Mouse (Mus musculus) midbrain, embryonic 14.5 days (tissue): Measurements from ENCODE around the gene Agap3. TPM values are rescaled to one million over a fixed set of nuclear protein-coding genes. Genes with fewer than 3 reads are reported as not detected.

Source experiments
- ATAC-seq: fragments of 200-750 bp; cut with Nextera tagmentation; 2 replicates; pipeline ENCODE4 v1.8.0; 2017; ENCODE audit warnings: moderate number of reproducible peaks, moderate library complexity; ENCODE audit not compliant: low FRiP score, low TSS enrichment
- DNase-seq: peaks from one replicate; pipeline ENCODE4 v3.0.0-alpha.2; 2015
- H3K27ac ChIP-seq: fragments of 300-500 bp; sonication (generic); replicated peaks from 2 replicates; pipeline ENCODE4 v1.5.1; 2014; ENCODE audit warnings: mild to moderate bottlenecking, low read depth, low read length, moderate library complexity
- H3K27me3 ChIP-seq: fragments of 300-500 bp; sonication (generic); 2 replicates; pipeline ENCODE4 v1.6.1; 2014; ENCODE audit warnings: low read length, control low read depth, mixed read lengths; ENCODE audit not compliant: control insufficient read depth, insufficient read depth
- H3K36me3 ChIP-seq: fragments of 300-500 bp; sonication (generic); 2 replicates; pipeline ENCODE4 v1.6.1; 2014; ENCODE audit warnings: low read length, control low read depth; ENCODE audit not compliant: control insufficient read depth, insufficient read depth
- H3K4me1 ChIP-seq: fragments of 300-500 bp; sonication (generic); 2 replicates; pipeline ENCODE4 v1.6.1; 2014; ENCODE audit warnings: mild to moderate bottlenecking, antibody characterized with exemption, low read length, control low read depth; ENCODE audit not compliant: control insufficient read depth, insufficient read depth
- H3K4me2 ChIP-seq: fragments of 300-500 bp; sonication (generic); 2 replicates; pipeline ENCODE4 v1.6.1; 2014; ENCODE audit warnings: mild to moderate bottlenecking, low read length, moderate library complexity
- H3K4me3 ChIP-seq: fragments of 300-500 bp; sonication (generic); replicated peaks from 2 replicates; pipeline ENCODE4 v1.5.1; 2014; ENCODE audit warnings: low read depth, low read length
- H3K9ac ChIP-seq: fragments of 300-500 bp; sonication (generic); replicated peaks from 2 replicates; pipeline ENCODE4 v1.6.1; 2014; ENCODE audit warnings: mild to moderate bottlenecking, low read length, moderate library complexity
- H3K9me3 ChIP-seq: fragments of 300-500 bp; sonication (generic); 2 replicates; pipeline ENCODE4 v1.6.1; 2016; ENCODE audit warnings: low read length, control low read depth, mixed read lengths; ENCODE audit not compliant: control insufficient read depth
- WGBS: fragments of 180-500 bp; shearing (Covaris S2); extraction: QIAGEN DNeasy Blood & Tissue Kit; methylation state at CpG from one replicate; pipeline ENCODE4 v1.1.7; 2014; 5-methylcytosine and 5-hydroxymethylcytosine counted together
- polyA plus RNA-seq: library from polyadenylated mRNA; unstranded; fragments of >200 nt; fragmentation: Nextera tagmentation; extraction: Ambion mirVana; gene quantifications from 2 replicates; pipeline ENCODE4 v1.2.1, GENCODE M21; 2014

The Agap3 gene
- polyA plus RNA-seq, 1 experiment from 2014 or later: 65.1 TPM

DNA sequence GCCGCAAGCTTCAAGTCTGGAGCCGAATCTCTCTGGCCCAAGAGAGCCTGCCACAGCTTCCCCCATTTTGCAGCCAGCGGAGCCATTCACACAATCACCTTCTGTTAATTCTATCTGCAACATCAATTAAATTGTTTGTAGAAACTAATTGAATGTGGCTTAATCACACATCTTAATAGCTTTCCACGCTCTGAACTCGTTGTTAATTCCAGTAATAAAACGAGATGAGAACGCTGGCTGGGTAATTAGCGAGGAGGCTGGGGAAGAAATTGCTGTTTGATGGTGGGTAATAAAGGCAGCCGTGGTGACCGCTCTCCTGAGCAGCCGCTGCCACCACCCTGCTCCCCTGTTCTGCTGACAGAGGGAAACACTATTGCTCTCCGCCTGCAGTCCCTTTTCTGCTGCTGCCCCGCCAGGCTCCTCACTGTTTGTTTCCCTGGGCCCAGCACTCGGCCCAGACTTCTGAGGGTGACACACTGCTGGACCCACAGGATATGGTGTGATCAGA lies 38.5 kb downstream of the Agap3 start:
- Histone ChIP-seq H3K4me2 (no peak overlapping the region), H3K27me3 (no peaks in the 10 kb centered on the region), H3K4me1 (0 out of 2 replicates have a peak, but pooled peaks cover 9% of the 10 kb centered on the region), H3K36me3 (peaks cover 76% of the 10 kb centered on the region), H3K9me3 (no peaks in the 10 kb centered on the region), H3K9ac (no peak overlapping the region), H3K27ac (no peak overlapping the region), H3K4me3 (no peak overlapping the region)
- DNase-seq (no peak), ATAC-seq (no peak)
- 78% methylated on average over 14 of the region's 14 CpGs for WGBS

DNA sequence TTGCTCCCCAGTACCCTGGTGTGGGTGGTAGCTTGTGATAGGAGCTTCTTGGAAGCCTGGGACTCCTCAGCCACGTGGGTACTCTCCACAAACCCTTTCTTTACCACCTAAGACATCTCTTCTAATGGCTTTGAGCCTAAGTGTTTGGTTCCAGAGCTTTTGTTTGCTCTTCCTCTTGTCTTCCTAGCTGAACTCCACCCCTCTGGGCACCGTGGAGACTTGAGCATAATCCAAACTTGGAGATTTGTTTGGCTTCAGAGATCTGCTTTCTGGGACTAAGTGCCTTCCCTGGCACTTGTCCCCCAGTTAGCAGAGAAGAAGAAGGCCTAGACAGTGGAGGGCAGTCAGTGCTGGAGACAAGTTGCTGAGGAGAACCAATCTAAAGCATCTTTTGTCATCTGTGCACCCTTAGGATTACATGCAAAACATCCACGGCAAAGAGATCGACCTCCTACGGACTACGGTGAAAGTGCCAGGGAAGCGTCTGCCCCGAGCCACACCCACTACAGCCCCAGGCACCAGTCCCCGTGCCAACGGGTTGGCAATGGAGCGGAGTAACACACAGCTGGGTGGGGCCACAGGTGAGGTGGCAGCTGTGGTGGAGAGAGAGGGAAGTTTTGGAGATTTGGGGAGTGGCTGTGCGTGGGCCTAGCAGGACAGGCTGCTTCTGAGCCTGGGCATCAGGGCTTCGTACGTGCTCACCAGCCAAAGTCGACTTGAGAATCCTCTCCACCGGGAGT lies 40.7 kb downstream of the Agap3 start:
- Histone ChIP-seq H3K36me3 (peaks cover 88% of the 10 kb centered on the region), H3K9ac (no peak overlapping the region), H3K4me1 (peaks cover 6% of the 10 kb centered on the region; the same call in 1 of the 2 replicates), H3K9me3 (no peaks in the 10 kb centered on the region), H3K27me3 (no peaks in the 10 kb centered on the region), H3K27ac (no peak overlapping the region), H3K4me2 (no peak overlapping the region), H3K4me3 (no peak overlapping the region)
- no peak for DNase-seq
- 91% methylated on average over 16 of the region's 16 CpGs for WGBS
- ATAC-seq: no peak

DNA sequence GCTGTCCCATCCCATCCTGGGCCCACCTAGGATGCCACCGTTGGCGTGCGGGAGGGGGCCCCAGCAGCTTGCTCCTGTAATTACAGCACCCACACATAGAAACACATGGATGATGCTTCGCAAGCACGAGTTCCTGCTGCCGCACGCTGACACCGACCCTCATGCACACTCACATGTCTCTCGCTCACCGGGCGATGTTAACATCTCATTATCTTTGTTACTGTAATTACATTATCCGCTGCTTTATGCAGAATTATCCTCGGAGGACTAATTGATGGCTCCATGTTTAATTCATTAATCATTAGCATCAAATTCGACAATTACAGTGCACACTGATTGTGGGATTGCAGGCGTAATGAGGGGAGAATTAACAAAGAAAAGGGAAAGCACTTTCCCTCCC lies 43.0 kb downstream of the Agap3 start:
- no peak overlapping the region for H3K9ac ChIP-seq
- no peak overlapping the region for H3K4me2 ChIP-seq
- no peaks in the 10 kb centered on the region for H3K9me3 ChIP-seq
- ATAC-seq: peak; percentile 36; the same call in 1 of the 2 replicates
- WGBS: 59% methylated on average over 15 of the region's 15 CpGs
- peaks cover 6% of the 10 kb centered on the region; the same call in 1 of the 2 replicates for H3K4me1 ChIP-seq
- DNase-seq: peak; percentile 66
- no peaks in the 10 kb centered on the region for H3K27me3 ChIP-seq
- H3K27ac ChIP-seq: peak overlapping the region; percentile 38; the same call in 1 of the 2 replicates
- H3K36me3 ChIP-seq: peaks cover 88% of the 10 kb centered on the region
- no peak overlapping the region for H3K4me3 ChIP-seq

DNA sequence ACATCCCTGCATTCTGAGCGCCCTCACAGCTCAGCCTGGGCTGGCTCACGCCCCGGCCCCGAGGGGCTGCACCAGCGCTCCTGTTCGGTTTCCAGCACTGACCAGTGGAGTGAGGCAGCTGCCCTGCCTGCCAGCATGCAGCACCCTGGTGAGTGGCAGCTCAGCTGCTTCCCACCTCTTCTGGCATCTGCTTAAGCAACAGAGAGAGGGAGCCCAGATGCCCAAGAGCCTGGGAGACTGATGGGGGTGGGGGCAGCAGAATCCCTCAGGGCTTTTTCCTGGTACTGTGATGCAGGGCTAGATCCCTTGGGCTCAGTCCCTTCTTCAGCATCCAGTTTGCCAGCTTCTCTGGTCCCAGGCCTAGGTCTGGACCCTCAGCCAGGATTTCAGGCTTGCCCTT lies 44.8 kb downstream of the Agap3 start:
- peaks cover 89% of the 10 kb centered on the region for H3K36me3 ChIP-seq
- no peak overlapping the region for H3K4me3 ChIP-seq
- ATAC-seq (no peak), DNase-seq (no peak)
- 58% methylated on average over 6 of the region's 6 CpGs for WGBS
- H3K27ac ChIP-seq: 0 out of 2 replicates have a peak overlapping the region, but pooled peaks have one; percentile 37
- no peak overlapping the region for H3K9ac ChIP-seq
- H3K4me1 ChIP-seq: peaks cover 6% of the 10 kb centered on the region; the same call in 1 of the 2 replicates
- no peaks in the 10 kb centered on the region for H3K27me3 ChIP-seq
- H3K9me3 ChIP-seq: no peaks in the 10 kb centered on the region
- H3K4me2 ChIP-seq: no peak overlapping the region

DNA sequence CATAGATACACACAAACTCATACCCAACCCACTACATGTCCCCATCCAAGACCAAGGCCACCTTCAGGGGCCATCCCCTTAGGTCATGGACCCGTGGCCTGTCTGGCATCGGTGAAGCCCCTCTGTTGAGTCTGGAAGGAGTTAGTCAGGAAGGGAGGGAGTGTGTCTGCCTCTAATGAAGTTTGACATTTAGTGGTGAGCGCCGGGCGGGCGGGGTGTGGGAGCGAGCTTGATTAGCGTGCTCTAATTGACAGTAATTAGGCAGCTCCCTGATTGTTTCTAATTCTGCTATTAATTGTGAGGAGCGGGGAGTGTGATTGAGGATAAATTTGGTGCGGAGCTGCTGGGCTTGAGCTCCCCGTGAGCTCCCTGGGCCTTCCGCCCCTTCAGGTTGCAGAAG lies 45.5 kb downstream of the Agap3 start:
- no peaks in the 10 kb centered on the region for H3K9me3 ChIP-seq
- H3K27me3 ChIP-seq: no peaks in the 10 kb centered on the region; the same call in 1 of the 2 replicates
- H3K4me1 ChIP-seq: peaks cover 6% of the 10 kb centered on the region; the same call in 1 of the 2 replicates
- 72% methylated on average over 12 of the region's 12 CpGs for WGBS
- no peak overlapping the region for H3K4me2 ChIP-seq
- H3K27ac ChIP-seq: no peak overlapping the region
- peaks cover 89% of the 10 kb centered on the region for H3K36me3 ChIP-seq
- DNase-seq (no peak), ATAC-seq (no peak)
- H3K9ac ChIP-seq: no peak overlapping the region
- H3K4me3 ChIP-seq: no peak overlapping the region

DNA sequence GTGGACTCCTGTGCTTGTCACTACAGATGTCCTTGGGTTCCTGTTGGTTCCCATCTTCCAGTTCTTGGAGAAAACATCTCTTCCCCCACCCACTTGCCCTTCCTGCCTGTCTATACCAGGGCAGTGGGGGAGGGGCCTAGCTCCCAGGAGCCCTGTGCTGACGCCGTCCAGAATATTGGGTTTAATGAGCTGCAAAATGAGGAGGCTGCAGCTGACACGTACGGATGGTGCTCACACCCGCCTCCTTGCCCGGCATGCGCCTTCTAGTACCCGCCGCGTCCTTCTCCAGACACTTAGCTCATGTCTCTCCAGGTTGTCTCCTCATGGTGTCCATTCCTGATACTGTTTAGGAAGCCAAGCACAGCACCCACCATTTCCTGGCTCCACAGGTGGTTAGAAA lies 47.1 kb downstream of the Agap3 start:
- 75% methylated on average over 10 of the region's 10 CpGs for WGBS
- H3K27ac ChIP-seq: no peak overlapping the region
- H3K4me1 ChIP-seq: peaks cover 6% of the 10 kb centered on the region; the same call in 1 of the 2 replicates

DNA sequence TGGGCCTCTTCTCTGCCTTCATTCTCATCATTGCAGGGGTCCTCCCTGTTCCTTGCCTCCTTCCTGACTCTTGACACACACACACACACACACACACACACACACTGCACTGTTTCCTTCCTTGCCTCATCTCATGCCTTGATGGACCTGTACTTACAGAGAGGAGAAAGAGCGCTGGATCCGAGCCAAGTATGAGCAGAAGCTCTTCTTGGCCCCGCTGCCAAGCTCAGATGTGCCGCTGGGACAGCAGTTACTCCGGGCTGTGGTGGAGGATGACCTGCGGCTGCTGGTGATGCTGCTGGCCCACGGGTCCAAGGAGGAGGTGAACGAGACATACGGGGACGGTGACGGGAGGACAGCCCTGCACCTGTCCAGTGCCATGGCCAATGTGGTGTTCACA lies 48.9 kb downstream of the Agap3 start:
- no peaks in the 10 kb centered on the region for H3K9me3 ChIP-seq
- ATAC-seq (no peak), DNase-seq (peak; percentile 56)
- H3K4me1 ChIP-seq: no peaks in the 10 kb centered on the region; the same call in 1 of the 2 replicates
- no peak overlapping the region for H3K27ac ChIP-seq
- peaks cover 71% of the 10 kb centered on the region for H3K36me3 ChIP-seq
- H3K4me2 ChIP-seq: no peak overlapping the region
- peaks cover 14% of the 10 kb centered on the region; the same call in 1 of the 2 replicates for H3K27me3 ChIP-seq
- H3K4me3 ChIP-seq: no peak overlapping the region
- no peak overlapping the region for H3K9ac ChIP-seq
- 83% methylated on average over 11 of the region's 11 CpGs for WGBS

More for the DNA sequence above, 47.1 kb downstream of the Agap3 start:
- H3K36me3 ChIP-seq: peaks cover 79% of the 10 kb centered on the region
- no peak overlapping the region for H3K4me2 ChIP-seq
- no peak overlapping the region for H3K4me3 ChIP-seq
- no peak for ATAC-seq
- peaks cover 7% of the 10 kb centered on the region; the same call in 1 of the 2 replicates for H3K27me3 ChIP-seq
- H3K9me3 ChIP-seq: no peaks in the 10 kb centered on the region
- H3K9ac ChIP-seq: no peak overlapping the region
- no peak for DNase-seq

DNA sequence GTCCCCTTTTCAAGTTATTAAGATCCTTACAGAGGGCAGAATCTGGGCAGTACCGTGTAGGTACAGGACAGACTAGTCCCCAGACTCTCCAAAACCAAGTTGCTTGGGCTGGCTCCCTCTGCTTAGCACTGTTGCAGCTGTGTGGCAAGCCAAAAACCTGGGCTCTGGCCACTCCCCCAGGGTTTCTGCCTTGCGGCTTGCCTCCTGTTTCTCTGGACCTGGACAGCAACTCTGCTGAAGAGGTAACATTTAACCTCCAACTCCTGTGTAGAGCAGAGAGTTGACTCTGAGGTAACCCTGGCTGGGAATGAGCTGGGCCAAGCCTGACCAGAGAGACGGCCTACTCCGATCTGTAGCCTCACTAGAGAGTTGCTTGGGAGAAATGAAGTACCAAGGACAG lies 50.8 kb downstream of the Agap3 start:
- H3K4me3 ChIP-seq: no peak overlapping the region
- no peak overlapping the region for H3K9ac ChIP-seq
- WGBS: 84% methylated on average over 4 of the region's 4 CpGs
- ATAC-seq: no peak
- H3K4me1 ChIP-seq: no peaks in the 10 kb centered on the region
- no peak overlapping the region for H3K27ac ChIP-seq
- no peaks in the 10 kb centered on the region for H3K9me3 ChIP-seq
- DNase-seq: no peak
- H3K27me3 ChIP-seq: peaks cover 14% of the 10 kb centered on the region; the same call in 1 of the 2 replicates
- no peak overlapping the region for H3K4me2 ChIP-seq
- H3K36me3 ChIP-seq: peaks cover 53% of the 10 kb centered on the region

DNA sequence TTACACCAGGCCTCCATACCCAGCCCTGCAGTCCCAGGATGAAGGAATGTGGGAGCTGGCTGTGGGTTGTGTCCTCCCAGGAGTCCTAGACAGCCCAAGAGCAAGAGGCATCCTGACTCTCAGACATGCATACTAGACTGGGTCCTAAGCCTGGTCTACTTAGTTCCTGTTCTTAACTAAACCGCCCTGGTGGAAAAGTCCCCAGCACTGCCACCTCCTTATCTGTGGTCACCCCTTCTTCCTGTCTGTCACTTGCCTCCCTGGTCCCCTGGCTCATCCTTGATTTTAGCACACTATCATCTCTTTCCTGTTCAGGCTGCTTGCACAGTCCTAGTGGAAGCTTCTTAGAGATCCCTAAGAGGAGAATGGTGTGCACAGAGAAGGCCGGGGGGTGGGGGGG lies 53.5 kb downstream of the Agap3 start:
- ATAC-seq: no peak
- Histone ChIP-seq H3K36me3 (peaks cover 26% of the 10 kb centered on the region), H3K27ac (no peak overlapping the region), H3K4me3 (no peak overlapping the region), H3K9me3 (no peaks in the 10 kb centered on the region), H3K4me1 (no peaks in the 10 kb centered on the region), H3K9ac (no peak overlapping the region), H3K27me3 (peaks cover 14% of the 10 kb centered on the region; the same call in 1 of the 2 replicates), H3K4me2 (no peak overlapping the region)
- no peak for DNase-seq
- WGBS: 45% methylated on average over 2 of the region's 2 CpGs
